Mouse (Mus musculus) liver, postnatal 0 days (tissue): ENCODE measurements around the gene Atp11a. TPM values are rescaled to one million over a fixed set of nuclear protein-coding genes. Genes with fewer than 3 reads are reported as not detected.

ENCODE experiments used
- ATAC-seq: fragments of 200-750 bp; cut with Nextera tagmentation; 2 replicates; pipeline ENCODE4 v1.8.0; 2017; ENCODE audit warnings: mild to moderate bottlenecking, moderate library complexity
- DNase-seq: peaks from one replicate; pipeline ENCODE4 v3.0.0-alpha.2; 2016
- H3K27ac ChIP-seq: fragments of 300-500 bp; sonication (generic); 2 replicates; pipeline ENCODE4 v1.5.1; 2014; ENCODE audit warnings: antibody characterized with exemption, moderate library complexity, mild to moderate bottlenecking, low read depth
- H3K27me3 ChIP-seq: fragments of 300-500 bp; sonication (generic); 2 replicates; pipeline ENCODE4 v1.6.1; 2014; ENCODE audit warnings: low read length, control low read depth, mixed read lengths; ENCODE audit not compliant: insufficient read depth
- H3K36me3 ChIP-seq: fragments of 300-500 bp; sonication (generic); replicated peaks from 2 replicates; pipeline ENCODE4 v1.6.1; 2014; ENCODE audit warnings: mild to moderate bottlenecking, control low read depth, low read length, moderate library complexity, mixed read lengths; ENCODE audit not compliant: insufficient read depth
- H3K4me1 ChIP-seq: fragments of 300-500 bp; sonication (generic); 2 replicates; pipeline ENCODE4 v1.6.1; 2014; ENCODE audit warnings: antibody characterized with exemption, mild to moderate bottlenecking, control low read depth; ENCODE audit not compliant: insufficient read depth
- H3K4me2 ChIP-seq: fragments of 300-500 bp; sonication (generic); 2 replicates; pipeline ENCODE4 v1.6.1; 2014; ENCODE audit warnings: low read depth, mild to moderate bottlenecking, low read length, moderate library complexity, mixed read lengths
- H3K4me3 ChIP-seq: fragments of 300-500 bp; sonication (generic); 2 replicates; pipeline ENCODE4 v1.5.1; 2014; ENCODE audit warnings: low read depth, low read length
- H3K9ac ChIP-seq: fragments of 300-500 bp; sonication (generic); replicated peaks from 2 replicates; pipeline ENCODE4 v1.6.1; 2014; ENCODE audit warnings: mild to moderate bottlenecking, moderate library complexity
- H3K9me3 ChIP-seq: fragments of 300-500 bp; sonication (generic); 2 replicates; pipeline ENCODE4 v1.6.1; 2016; ENCODE audit warnings: mild to moderate bottlenecking, control low read depth, low read length, mixed read lengths
- CTCF ChIP-seq: sonication (generic); IDR thresholded peaks from 2 replicates; pipeline ENCODE4 v1.5.1; 2016; ENCODE audit warnings: antibody characterized with exemption, low read depth
- EP300 ChIP-seq: IDR thresholded peaks from 2 replicates; pipeline ENCODE4 v1.6.1; 2016; ENCODE audit warnings: antibody characterized with exemption, low read depth, mild to moderate bottlenecking
- WGBS: fragments of 180-500 bp; shearing (Covaris S2); extraction: QIAGEN DNeasy Blood & Tissue Kit; methylation state at CpG from one replicate; pipeline ENCODE4 v1.1.7; 2014; ENCODE audit not compliant: insufficient replicate concordance; 5-methylcytosine and 5-hydroxymethylcytosine counted together
- polyA plus RNA-seq: library from polyadenylated mRNA; unstranded; fragments of >200 nt; fragmentation: Nextera tagmentation; extraction: Ambion mirVana; gene quantifications from 2 replicates; pipeline ENCODE4 v1.2.1, GENCODE M21; 2015

Atp11a gene
- polyA plus RNA-seq, 1 experiment from 2014 or later, result 0.90 TPM

GRCm38 (mm10) chr8:12883051-12884004 is 126.5 kb downstream of the Atp11a start:
- Histone ChIP-seq H3K9ac (no peak overlapping the region), H3K27me3 (peaks cover 31% of the 10 kb centered on the region), H3K36me3 (no peaks in the 10 kb centered on the region), H3K4me3 (no peak overlapping the region), H3K27ac (no peak overlapping the region), H3K9me3 (no peaks in the 10 kb centered on the region), H3K4me2 (no peak overlapping the region), H3K4me1 (no peaks in the 10 kb centered on the region)
- no peak for DNase-seq
- TF ChIP-seq CTCF (no peak), EP300 (no peak)
- peak; percentile 55; the same call in 1 of the 2 replicates for ATAC-seq
- WGBS, result 51% methylated on average over 21 of the region's 21 CpGs

GRCm38 (mm10) chr8:12887772-12888435 is 131.1 kb downstream of the Atp11a start:
- TF ChIP-seq CTCF (no peak), EP300 (no peak)
- DNase-seq (no peak), ATAC-seq (no peak)
- peaks cover 35% of the 10 kb centered on the region for H3K27me3 ChIP-seq
- no peak overlapping the region for H3K9ac ChIP-seq
- H3K4me3 ChIP-seq, result no peak overlapping the region
- no peaks in the 10 kb centered on the region for H3K9me3 ChIP-seq
- H3K4me1 ChIP-seq, result no peaks in the 10 kb centered on the region
- no peak overlapping the region for H3K4me2 ChIP-seq
- H3K36me3 ChIP-seq, result no peaks in the 10 kb centered on the region
- no peak overlapping the region for H3K27ac ChIP-seq
- WGBS, result 73% methylated on average over 16 of the region's 16 CpGs

- H3K9me3 ChIP-seq, result no peaks in the 10 kb centered on the region
- TF ChIP-seq EP300 (no peak), CTCF (no peak)
- ATAC-seq (no peak), DNase-seq (no peak)
- no peaks in the 10 kb centered on the region for H3K4me1 ChIP-seq
- whole genome bisulfite sequencing, result 84% methylated on average over 11 of the region's 11 CpGs
- no peak overlapping the region for H3K4me2 ChIP-seq
- H3K27ac ChIP-seq, result no peak overlapping the region
- H3K4me3 ChIP-seq, result no peak overlapping the region
- H3K27me3 ChIP-seq, result peaks cover 39% of the 10 kb centered on the region
- no peaks in the 10 kb centered on the region for H3K36me3 ChIP-seq
- no peak overlapping the region for H3K9ac ChIP-seq
Observed at GRCm38 (mm10) chr8:12889046-12889598, 132.3 kb downstream of the Atp11a start.

- TF ChIP-seq EP300, result no peak
- no peak for TF ChIP-seq CTCF
- H3K4me3 ChIP-seq, result no peak overlapping the region
Observed at GRCm38 (mm10) chr8:12892882-12893446, 136.2 kb downstream of the Atp11a start.

GRCm38 (mm10) chr8:12893797-12894578 is 137.2 kb downstream of the Atp11a start:
- H3K36me3 ChIP-seq, result no peaks in the 10 kb centered on the region
- no peak overlapping the region for H3K9ac ChIP-seq
- no peak overlapping the region for H3K4me3 ChIP-seq
- H3K4me1 ChIP-seq, result no peaks in the 10 kb centered on the region
- DNase-seq (no peak), ATAC-seq (no peak)
- H3K27ac ChIP-seq, result no peak overlapping the region
- H3K27me3 ChIP-seq, result peaks cover 56% of the 10 kb centered on the region
- TF ChIP-seq EP300, result no peak
- TF ChIP-seq CTCF, result no peak
- 65% methylated on average over 12 of the region's 12 CpGs for WGBS
- H3K9me3 ChIP-seq, result no peaks in the 10 kb centered on the region
- no peak overlapping the region for H3K4me2 ChIP-seq

More at GRCm38 (mm10) chr8:12892882-12893446, 136.2 kb downstream of the Atp11a start:
- 74% methylated on average over 5 of the region's 5 CpGs for WGBS
- no peak for DNase-seq
- Histone ChIP-seq H3K27ac (no peak overlapping the region), H3K4me2 (no peak overlapping the region), H3K9me3 (no peaks in the 10 kb centered on the region), H3K4me1 (no peaks in the 10 kb centered on the region), H3K9ac (no peak overlapping the region), H3K36me3 (no peaks in the 10 kb centered on the region), H3K27me3 (peaks cover 54% of the 10 kb centered on the region)
- ATAC-seq, result no peak
